Mouse (Mus musculus) cortical plate, adult 2 months (tissue): Measurements from ENCODE around the gene Tmem176a.

ENCODE experiments used
- CTCF ChIP-seq: fragments of 200-500 bp; IDR thresholded peaks from 2 replicates; pipeline ENCODE4 v1.5.1; 2011; ENCODE audit warnings: mild to moderate bottlenecking, control low read depth, low read length; ENCODE audit not compliant: insufficient read depth; ENCODE audit errors: extremely low read depth
- POLR2A ChIP-seq: fragments of 200-500 bp; IDR thresholded peaks from 2 replicates; pipeline ENCODE4 v1.6.1; 2011; ENCODE audit warnings: mild to moderate bottlenecking, low read length, control low read depth; ENCODE audit not compliant: insufficient read depth; ENCODE audit errors: extremely low read depth

GRCm38 (mm10) chr6:48876510-48877135 lies 35.9 kb downstream of the Tmem176a start:
- TF ChIP-seq CTCF, result no peak
- TF ChIP-seq POLR2A, result no peak
